Mouse (Mus musculus): ENCODE data around the gene Ghrh. TPM values are rescaled to one million over a fixed set of nuclear protein-coding genes. Genes with fewer than 3 reads are reported as not detected.

Ghrh gene
- polyA plus RNA-seq, 1 experiment from 2014 or later, result not detected

- Histone ChIP-seq H3K27me3 (ENCODE audit: poor library complexity, severe bottlenecking) (no peaks in the 10 kb centered on the region), H3K36me3 (replicated peaks) (peaks cover 35% of the 10 kb centered on the region), H3K4me1 (peaks cover 35% of the 10 kb centered on the region), H3K9me3 (no peaks in the 10 kb centered on the region), H3K4me3 (no peak overlapping the region), H3K27ac (no peak overlapping the region)
- no peak for DNase-seq (ENCODE audit: extremely low spot score, low spot score)
- WGBS, result 87% methylated on average over 3 of the region's 3 CpGs
These were observed 26.4 kb upstream of the Ghrh start for GRCm38 (mm10) chr2:157373681-157374080.

- no peak overlapping the region for H3K4me3 ChIP-seq
- no peaks in the 10 kb centered on the region for H3K27me3 ChIP-seq (ENCODE audit: poor library complexity, severe bottlenecking)
- no peak overlapping the region for H3K27ac ChIP-seq
- DNase-seq (ENCODE audit: extremely low spot score, low spot score), result no peak
- peaks cover 42% of the 10 kb centered on the region for H3K4me1 ChIP-seq
- H3K9me3 ChIP-seq, result no peaks in the 10 kb centered on the region
- WGBS, result 85% methylated on average over 6 of the region's 6 CpGs
- H3K36me3 ChIP-seq (replicated peaks), result peaks cover 35% of the 10 kb centered on the region
These were observed 24.4 kb upstream of the Ghrh start for GRCm38 (mm10) chr2:157371696-157372095.

- Histone ChIP-seq H3K4me3 (peak overlapping the region; percentile 88), H3K4me1 (peaks cover 21% of the 10 kb centered on the region), H3K27me3 (ENCODE audit: poor library complexity, severe bottlenecking) (no peaks in the 10 kb centered on the region), H3K9me3 (no peaks in the 10 kb centered on the region), H3K36me3 (replicated peaks) (peaks cover 20% of the 10 kb centered on the region), H3K27ac (peak overlapping the region; percentile 96)
- 12% methylated on average over 13 of the region's 13 CpGs for WGBS
- no peak for DNase-seq (ENCODE audit: extremely low spot score, low spot score)
These were observed 20.7 kb upstream of the Ghrh start for GRCm38 (mm10) chr2:157367991-157368390.

GRCm38 (mm10) chr2:157367184-157367893 lies 20.0 kb upstream of the Ghrh start, which contains the start of gene Manbal:
Gene Manbal (plus strand): TSS chr2:157367594.
- WGBS, result 4% methylated on average over 42 of the region's 42 CpGs
- DNase-seq (ENCODE audit: extremely low spot score, low spot score), result peak; percentile 93

GRCm38 (mm10) chr2:157366762-157367161 lies 19.5 kb upstream of the Ghrh start:
- DNase-seq (ENCODE audit: extremely low spot score, low spot score), result no peak
- Histone ChIP-seq H3K9me3 (no peaks in the 10 kb centered on the region), H3K27ac (peak overlapping the region; percentile 96), H3K4me1 (peaks cover 30% of the 10 kb centered on the region), H3K36me3 (replicated peaks) (peaks cover 14% of the 10 kb centered on the region), H3K4me3 (peak overlapping the region; percentile 88), H3K27me3 (ENCODE audit: poor library complexity, severe bottlenecking) (no peaks in the 10 kb centered on the region)
- 88% methylated on average over 9 of the region's 9 CpGs for WGBS

More at GRCm38 (mm10) chr2:157367184-157367893, 20.0 kb upstream of the Ghrh start, which contains the start of gene Manbal:
- H3K9me3 ChIP-seq, result no peaks in the 10 kb centered on the region
- H3K4me3 ChIP-seq, result peak within 1 kb of the TSS; percentile 88
- no peaks in the 10 kb centered on the region for H3K27me3 ChIP-seq (ENCODE audit: poor library complexity, severe bottlenecking)
- peak within 1 kb of the TSS; percentile 96 for H3K27ac ChIP-seq
- peaks cover 24% of the 10 kb centered on the region for H3K4me1 ChIP-seq
- H3K36me3 ChIP-seq (replicated peaks), result peaks cover 16% of the 10 kb centered on the region

- no peaks in the 10 kb centered on the region for H3K36me3 ChIP-seq (replicated peaks)
- no peaks in the 10 kb centered on the region for H3K27me3 ChIP-seq (ENCODE audit: poor library complexity, severe bottlenecking)
- H3K9me3 ChIP-seq, result no peaks in the 10 kb centered on the region
- H3K27ac ChIP-seq, result no peak overlapping the region
- peaks cover 18% of the 10 kb centered on the region for H3K4me1 ChIP-seq
- H3K4me3 ChIP-seq, result no peak overlapping the region
- 80% methylated on average over 3 of the region's 3 CpGs for WGBS
- DNase-seq (ENCODE audit: extremely low spot score, low spot score), result no peak
These were observed 15.7 kb upstream of the Ghrh start for GRCm38 (mm10) chr2:157363031-157363430.

- DNase-seq (ENCODE audit: extremely low spot score, low spot score), result no peak
- peaks cover 9% of the 10 kb centered on the region for H3K4me1 ChIP-seq
- no peaks in the 10 kb centered on the region for H3K9me3 ChIP-seq
- no peaks in the 10 kb centered on the region for H3K36me3 ChIP-seq (replicated peaks)
- H3K4me3 ChIP-seq, result no peak overlapping the region
- WGBS, result 88% methylated on average over 5 of the region's 5 CpGs
- no peaks in the 10 kb centered on the region for H3K27me3 ChIP-seq (ENCODE audit: poor library complexity, severe bottlenecking)
- H3K27ac ChIP-seq, result no peak overlapping the region
These were observed 12.7 kb upstream of the Ghrh start for GRCm38 (mm10) chr2:157360028-157360427.

GRCm38 (mm10) chr2:157354106-157354505 lies 6.8 kb upstream of the Ghrh start:
- no peaks in the 10 kb centered on the region for H3K27me3 ChIP-seq (ENCODE audit: poor library complexity, severe bottlenecking)
- no peak overlapping the region for H3K4me3 ChIP-seq
- H3K36me3 ChIP-seq (replicated peaks), result no peaks in the 10 kb centered on the region
- no peak overlapping the region for H3K27ac ChIP-seq
- no peak for DNase-seq (ENCODE audit: extremely low spot score, low spot score)
- H3K4me1 ChIP-seq, result peaks cover 16% of the 10 kb centered on the region
- 72% methylated on average over 3 of the region's 3 CpGs for WGBS
- no peaks in the 10 kb centered on the region for H3K9me3 ChIP-seq

- Histone ChIP-seq H3K36me3 (replicated peaks) (no peaks in the 10 kb centered on the region), H3K9me3 (no peaks in the 10 kb centered on the region), H3K4me1 (peaks cover 25% of the 10 kb centered on the region), H3K27ac (no peak overlapping the region), H3K4me3 (no peak overlapping the region), H3K27me3 (ENCODE audit: poor library complexity, severe bottlenecking) (no peaks in the 10 kb centered on the region)
- 79% methylated on average over 4 of the region's 4 CpGs for WGBS
- no peak for DNase-seq (ENCODE audit: extremely low spot score, low spot score)
These were observed 5.9 kb upstream of the Ghrh start for GRCm38 (mm10) chr2:157353183-157353582.

- peak overlapping the region; percentile 74 for H3K27ac ChIP-seq
- no peaks in the 10 kb centered on the region for H3K36me3 ChIP-seq (replicated peaks)
- no peak overlapping the region for H3K4me3 ChIP-seq
- peaks cover 39% of the 10 kb centered on the region for H3K4me1 ChIP-seq
- 70% methylated on average over 12 of the region's 12 CpGs for WGBS
- H3K9me3 ChIP-seq, result no peaks in the 10 kb centered on the region
- no peak for DNase-seq (ENCODE audit: extremely low spot score, low spot score)
- H3K27me3 ChIP-seq (ENCODE audit: poor library complexity, severe bottlenecking), result no peaks in the 10 kb centered on the region
These were observed 1.9 kb upstream of the Ghrh start for GRCm38 (mm10) chr2:157349121-157349778.

GRCm38 (mm10) chr2:157343337-157343736 lies 4.0 kb downstream of the Ghrh start:
- 60% methylated on average over 6 of the region's 6 CpGs for WGBS
- H3K27me3 ChIP-seq (ENCODE audit: poor library complexity, severe bottlenecking), result peaks cover 3% of the 10 kb centered on the region; the same call in 1 of the 2 replicates
- peak overlapping the region; percentile 77 for H3K27ac ChIP-seq
- DNase-seq (ENCODE audit: extremely low spot score, low spot score), result no peak
- no peaks in the 10 kb centered on the region for H3K36me3 ChIP-seq (replicated peaks)
- peaks cover 69% of the 10 kb centered on the region for H3K4me1 ChIP-seq
- no peak overlapping the region for H3K4me3 ChIP-seq
- no peaks in the 10 kb centered on the region for H3K9me3 ChIP-seq

GRCm38 (mm10) chr2:157342328-157342926 lies 4.9 kb downstream of the Ghrh start:
- DNase-seq (ENCODE audit: extremely low spot score, low spot score), result no peak
- H3K4me1 ChIP-seq, result peaks cover 66% of the 10 kb centered on the region
- peaks cover 3% of the 10 kb centered on the region; the same call in 1 of the 2 replicates for H3K27me3 ChIP-seq (ENCODE audit: poor library complexity, severe bottlenecking)
- H3K27ac ChIP-seq, result peak overlapping the region; percentile 87
- no peaks in the 10 kb centered on the region for H3K36me3 ChIP-seq (replicated peaks)
- no peak overlapping the region for H3K4me3 ChIP-seq
- 34% methylated on average over 5 of the region's 5 CpGs for WGBS
- H3K9me3 ChIP-seq, result no peaks in the 10 kb centered on the region

Measured in forebrain, embryonic 10.5 days (tissue).